Mouse (Mus musculus) stomach, postnatal 0 days (tissue): ENCODE measurements at regions not wholly inside any gene's neighbourhood (a gene's known extent, or its start where the extent isn't known, plus 50 kb on each side); places are given as distances from the start of the nearest gene placed in this dataset.

Experiments used
- CTCF ChIP-seq: IDR thresholded peaks from 2 replicates; pipeline ENCODE4 v1.5.1; 2016; ENCODE audit warnings: antibody characterized with exemption, low read depth, mild to moderate bottlenecking, moderate library complexity
- EP300 ChIP-seq: optimal IDR thresholded peaks from 2 replicates; pipeline ENCODE3; 2016; ENCODE audit warnings: antibody characterized with exemption

DNA sequence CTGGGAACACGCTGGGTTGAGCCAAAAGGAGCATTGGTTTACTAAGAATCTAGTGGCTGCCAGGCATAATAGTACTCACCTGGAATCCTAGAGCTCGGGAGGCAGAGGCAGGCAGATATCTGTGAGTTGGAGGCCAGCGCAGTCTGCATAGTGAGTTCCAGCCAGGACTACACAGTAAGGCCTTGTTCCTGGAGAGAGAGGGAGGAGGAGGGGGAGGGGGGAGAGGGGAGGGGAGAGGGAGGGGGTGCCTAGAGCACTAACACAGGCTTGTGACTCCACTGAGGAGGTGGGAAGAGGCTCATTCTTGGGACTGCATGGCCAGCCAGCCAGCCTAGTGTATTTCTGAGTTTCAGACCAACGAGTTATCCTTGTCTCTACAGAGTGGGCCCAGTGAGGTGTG, 131.1 kb downstream of the Rybp start:
- TF ChIP-seq CTCF, result no peak
- TF ChIP-seq EP300, result no peak
